Mouse (Mus musculus) limb, embryonic 15.5 days (tissue): ENCODE measurements around the gene Kctd19. TPM values are rescaled to one million over a fixed set of nuclear protein-coding genes. Genes with fewer than 3 reads are reported as not detected.

Experiments used
- ATAC-seq: fragments of 200-750 bp; cut with Nextera tagmentation; 2 replicates; pipeline ENCODE4 v1.8.0; 2017; ENCODE audit warnings: low read depth, moderate TSS enrichment; ENCODE audit not compliant: insufficient number of reproducible peaks, low FRiP score, low TSS enrichment
- H3K27ac ChIP-seq: fragments of 300-500 bp; sonication (generic); 2 replicates; pipeline ENCODE4 v1.5.1; 2015; ENCODE audit warnings: moderate library complexity, mild to moderate bottlenecking, inconsistent platforms
- H3K27me3 ChIP-seq: fragments of 300-500 bp; sonication (generic); 2 replicates; pipeline ENCODE4 v1.6.1; 2015; ENCODE audit warnings: inconsistent platforms
- H3K36me3 ChIP-seq: fragments of 300-500 bp; sonication (generic); 2 replicates; pipeline ENCODE4 v1.6.1; 2015; ENCODE audit warnings: inconsistent platforms
- H3K4me1 ChIP-seq: fragments of 300-500 bp; sonication (generic); 2 replicates; pipeline ENCODE4 v1.6.1; 2015; ENCODE audit warnings: inconsistent platforms
- H3K4me2 ChIP-seq: fragments of 300-500 bp; sonication (generic); 2 replicates; pipeline ENCODE4 v1.6.1; 2015; ENCODE audit warnings: mild to moderate bottlenecking, inconsistent platforms
- H3K4me3 ChIP-seq: fragments of 300-500 bp; sonication (generic); 2 replicates; pipeline ENCODE4 v1.5.1; 2015; ENCODE audit warnings: mild to moderate bottlenecking, inconsistent platforms
- H3K9ac ChIP-seq: fragments of 300-500 bp; sonication (generic); 2 replicates; pipeline ENCODE4 v1.6.1; 2015; ENCODE audit warnings: inconsistent platforms
- H3K9me3 ChIP-seq: fragments of 300-500 bp; sonication (generic); 2 replicates; pipeline ENCODE4 v1.6.1; 2016; ENCODE audit warnings: inconsistent platforms
- WGBS: fragments of 180-500 bp; shearing (Covaris S2); methylation state at CpG from one replicate; pipeline ENCODE4 v1.1.7; 2015; 5-methylcytosine and 5-hydroxymethylcytosine counted together
- polyA plus RNA-seq: library from polyadenylated mRNA; unstranded; fragments of >200 nt; fragmentation: Nextera tagmentation; extraction: Ambion mirVana; gene quantifications from 2 replicates; pipeline ENCODE4 v1.2.1, GENCODE M21; 2015

Gene Kctd19
- polyA plus RNA-seq, 1 experiment from 2014 or later: not detected

- no peak overlapping the region; the same call in 1 of the 2 replicates for H3K27ac ChIP-seq
- H3K36me3 ChIP-seq: peaks cover 12% of the 10 kb centered on the region
- no peak for ATAC-seq
- no peaks in the 10 kb centered on the region for H3K9me3 ChIP-seq
- no peak overlapping the region for H3K4me3 ChIP-seq
- no peak overlapping the region for H3K4me2 ChIP-seq
- peaks cover 31% of the 10 kb centered on the region for H3K4me1 ChIP-seq
- 62% methylated on average over 4 of the region's 4 CpGs for WGBS
- H3K27me3 ChIP-seq: no peaks in the 10 kb centered on the region
- H3K9ac ChIP-seq: no peak overlapping the region
Observed at GRCm38 (mm10) chr8:105354549-105354948, 58.8 kb downstream of the Kctd19 start.

GRCm38 (mm10) chr8:105353583-105354135 is 59.6 kb downstream of the Kctd19 start:
- no peak for ATAC-seq
- no peak overlapping the region for H3K9ac ChIP-seq

GRCm38 (mm10) chr8:105350186-105350585 is 63.1 kb downstream of the Kctd19 start:
- Histone ChIP-seq H3K36me3 (no peaks in the 10 kb centered on the region), H3K4me3 (peak overlapping the region; percentile 61), H3K27me3 (no peaks in the 10 kb centered on the region), H3K27ac (no peak overlapping the region), H3K4me2 (peak overlapping the region; percentile 98), H3K9me3 (no peaks in the 10 kb centered on the region), H3K4me1 (peaks cover 54% of the 10 kb centered on the region), H3K9ac (no peak overlapping the region)
- 32% methylated on average over 7 of the region's 7 CpGs for WGBS
- no peak for ATAC-seq

More at GRCm38 (mm10) chr8:105353583-105354135, 59.6 kb downstream of the Kctd19 start:
- H3K4me2 ChIP-seq: no peak overlapping the region
- H3K4me3 ChIP-seq: no peak overlapping the region
- no peak overlapping the region for H3K27ac ChIP-seq
- peaks cover 12% of the 10 kb centered on the region for H3K36me3 ChIP-seq
- no peaks in the 10 kb centered on the region for H3K27me3 ChIP-seq
- H3K4me1 ChIP-seq: peaks cover 32% of the 10 kb centered on the region
- 63% methylated on average over 8 of the region's 8 CpGs for WGBS
- no peaks in the 10 kb centered on the region for H3K9me3 ChIP-seq

DNA sequence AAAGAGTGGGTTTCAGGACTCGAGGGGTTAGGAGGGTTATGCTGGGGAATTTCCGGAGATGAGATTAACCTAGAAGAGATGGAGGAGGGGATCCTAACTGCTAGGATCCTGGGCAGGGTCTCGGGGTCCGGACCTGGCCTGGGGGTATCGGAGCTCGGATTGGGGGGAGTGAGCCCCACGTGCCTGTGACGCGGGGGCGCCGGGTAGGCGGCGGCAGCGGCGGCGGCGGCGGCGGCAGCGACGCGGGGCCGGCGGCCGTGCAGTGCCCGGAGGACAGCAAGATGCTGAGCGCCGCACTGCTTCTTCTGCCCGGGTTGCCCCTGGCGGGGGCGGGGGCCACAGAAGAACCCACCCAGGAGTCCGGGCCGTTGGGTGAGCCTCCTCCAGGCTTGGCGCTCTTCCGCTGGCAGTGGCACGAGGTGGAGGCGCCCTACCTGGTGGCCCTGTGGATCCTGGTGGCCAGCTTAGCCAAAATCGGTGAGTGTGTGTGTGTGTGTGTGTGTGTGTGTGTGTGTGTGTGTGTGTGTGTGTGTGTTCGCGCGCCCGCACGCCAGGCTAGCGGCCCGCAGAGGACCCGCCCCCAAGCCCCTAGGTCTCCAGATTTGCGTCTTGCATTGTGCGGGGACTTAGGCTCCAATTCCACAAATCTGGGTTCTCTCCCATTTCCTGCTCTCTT is 64.1 kb downstream of the Kctd19 start:
- H3K9me3 ChIP-seq: no peaks in the 10 kb centered on the region
- 1% methylated on average over 41 of the region's 48 CpGs for WGBS
- no peaks in the 10 kb centered on the region for H3K36me3 ChIP-seq
- peak overlapping the region; percentile 67 for H3K9ac ChIP-seq
- peak overlapping the region; percentile 98 for H3K4me2 ChIP-seq
- H3K27ac ChIP-seq: peak overlapping the region; percentile 82
- ATAC-seq: no peak
- no peaks in the 10 kb centered on the region for H3K27me3 ChIP-seq
- H3K4me3 ChIP-seq: peak overlapping the region; percentile 61
- peaks cover 53% of the 10 kb centered on the region for H3K4me1 ChIP-seq

GRCm38 (mm10) chr8:105348450-105349095 is 64.7 kb downstream of the Kctd19 start, which contains the start of gene Slc9a5:
Gene Slc9a5 (plus strand): TSS chr8:105348843.
- Histone ChIP-seq H3K9ac (peak within 1 kb of the TSS; percentile 67), H3K4me2 (peak within 1 kb of the TSS; percentile 98), H3K9me3 (no peaks in the 10 kb centered on the region), H3K27ac (peak within 1 kb of the TSS; percentile 85), H3K4me1 (peaks cover 52% of the 10 kb centered on the region), H3K36me3 (no peaks in the 10 kb centered on the region), H3K4me3 (peak within 1 kb of the TSS; percentile 61), H3K27me3 (no peaks in the 10 kb centered on the region)
- no peak for ATAC-seq
- 0% methylated on average over 34 of the region's 34 CpGs for WGBS

DNA sequence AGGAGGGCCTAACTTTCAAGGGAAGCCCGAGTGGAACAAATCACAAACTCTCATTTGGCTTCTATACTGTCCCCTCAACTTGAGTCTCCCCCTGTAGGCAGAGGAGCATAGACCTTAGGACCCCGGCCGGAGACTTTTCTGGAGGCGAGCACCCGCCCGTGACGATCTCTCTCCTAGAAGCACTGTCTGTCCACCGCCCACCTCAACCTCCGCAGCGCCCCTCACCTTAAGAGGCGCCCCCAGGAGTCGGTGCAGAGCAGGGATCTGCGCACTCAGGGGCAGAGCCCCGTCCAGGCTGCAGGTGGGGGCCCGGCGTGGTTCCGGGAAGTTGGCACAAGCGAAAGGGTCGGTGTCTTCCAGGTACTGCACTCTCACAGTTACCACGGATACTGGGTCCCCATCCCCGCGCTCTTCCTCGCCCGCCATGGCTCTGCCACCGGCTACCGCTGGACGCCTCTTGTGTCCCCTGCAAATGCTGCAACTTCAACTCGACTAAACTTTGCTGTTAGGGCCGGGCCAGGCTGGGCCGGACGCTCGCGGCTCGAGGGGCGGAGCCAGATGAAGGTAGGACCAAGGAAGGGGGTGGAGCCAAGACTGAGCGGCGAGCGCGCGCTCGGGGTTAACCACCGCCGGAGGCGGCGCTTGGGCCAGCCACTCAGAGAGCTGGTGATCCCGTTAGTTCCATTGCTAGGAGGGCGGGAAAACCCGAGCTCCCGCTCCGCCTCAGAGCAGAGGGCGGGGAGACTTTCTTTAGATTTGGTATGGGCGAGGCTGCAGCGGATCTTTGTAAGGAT is 65.7 kb downstream of the Kctd19 start, which contains the start of gene Fhod1:
Fhod1 (minus strand) TSS at position 526 of the 794 bp plus-strand sequence.
- Histone ChIP-seq H3K4me2 (peak within 1 kb of the TSS; percentile 98), H3K27ac (peak within 1 kb of the TSS; percentile 85), H3K9ac (peak within 1 kb of the TSS; percentile 67), H3K4me3 (peak within 1 kb of the TSS; percentile 61), H3K4me1 (peaks cover 51% of the 10 kb centered on the region), H3K27me3 (no peaks in the 10 kb centered on the region), H3K36me3 (no peaks in the 10 kb centered on the region), H3K9me3 (no peaks in the 10 kb centered on the region)
- WGBS: under 1% methylated on average over 53 of the region's 53 CpGs
- ATAC-seq: peak; percentile 91

DNA sequence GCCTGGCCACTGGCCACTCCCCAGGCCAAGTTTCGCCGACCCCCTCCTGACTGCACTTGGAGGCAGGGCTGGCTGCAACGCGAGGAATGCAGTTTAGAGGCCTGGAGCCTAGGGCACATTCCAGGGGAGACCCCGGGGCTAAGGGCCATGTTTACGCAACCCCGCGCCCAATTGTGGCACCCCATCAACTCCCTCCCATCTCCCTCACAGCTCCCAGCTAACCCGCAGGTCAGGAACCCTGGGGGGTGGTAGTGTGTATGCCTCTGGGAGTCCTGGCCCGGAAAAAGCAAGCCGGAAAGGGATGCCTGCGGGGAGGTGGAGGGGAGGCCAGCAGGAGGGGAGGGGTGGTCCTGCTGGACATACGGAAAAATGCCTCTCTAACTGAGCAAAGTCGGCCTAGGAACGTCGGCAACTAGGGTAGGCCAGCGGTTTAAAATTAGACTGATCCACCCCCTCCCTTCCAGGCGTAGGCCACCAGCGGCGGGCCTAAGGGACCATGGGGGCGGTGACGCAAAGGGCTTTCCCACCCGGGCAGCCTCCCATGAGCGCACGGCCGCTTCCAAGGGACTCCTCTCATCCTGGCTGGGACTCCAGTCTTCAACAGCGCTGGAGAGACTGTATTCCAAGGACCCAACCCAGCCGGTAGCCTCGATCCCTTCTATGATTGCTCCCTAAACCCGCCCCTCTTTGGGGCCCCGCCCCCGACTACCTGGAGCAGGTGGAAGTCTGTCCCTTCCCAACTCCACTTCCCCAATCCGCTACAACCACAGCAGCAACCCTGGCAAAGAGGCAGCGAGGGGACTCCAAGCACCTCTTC is 66.5 kb downstream of the Kctd19 start:
- ATAC-seq: peak; percentile 0; the same call in 1 of the 2 replicates
- Histone ChIP-seq H3K4me1 (peaks cover 51% of the 10 kb centered on the region), H3K9me3 (no peaks in the 10 kb centered on the region), H3K4me3 (peak overlapping the region; percentile 61), H3K27ac (peak overlapping the region; percentile 85), H3K36me3 (no peaks in the 10 kb centered on the region), H3K4me2 (peak overlapping the region; percentile 98), H3K27me3 (no peaks in the 10 kb centered on the region), H3K9ac (peak overlapping the region; percentile 60)
- WGBS: 3% methylated on average over 34 of the region's 34 CpGs

GRCm38 (mm10) chr8:105345061-105345975 is 68.0 kb downstream of the Kctd19 start:
- peak overlapping the region; percentile 22 for H3K27ac ChIP-seq
- no peak overlapping the region for H3K4me3 ChIP-seq
- no peak overlapping the region for H3K9ac ChIP-seq
- H3K9me3 ChIP-seq: no peaks in the 10 kb centered on the region
- no peak for ATAC-seq
- no peaks in the 10 kb centered on the region for H3K36me3 ChIP-seq
- no peak overlapping the region for H3K4me2 ChIP-seq
- no peaks in the 10 kb centered on the region for H3K27me3 ChIP-seq
- peaks cover 54% of the 10 kb centered on the region for H3K4me1 ChIP-seq
- WGBS: 51% methylated on average over 7 of the region's 7 CpGs

DNA sequence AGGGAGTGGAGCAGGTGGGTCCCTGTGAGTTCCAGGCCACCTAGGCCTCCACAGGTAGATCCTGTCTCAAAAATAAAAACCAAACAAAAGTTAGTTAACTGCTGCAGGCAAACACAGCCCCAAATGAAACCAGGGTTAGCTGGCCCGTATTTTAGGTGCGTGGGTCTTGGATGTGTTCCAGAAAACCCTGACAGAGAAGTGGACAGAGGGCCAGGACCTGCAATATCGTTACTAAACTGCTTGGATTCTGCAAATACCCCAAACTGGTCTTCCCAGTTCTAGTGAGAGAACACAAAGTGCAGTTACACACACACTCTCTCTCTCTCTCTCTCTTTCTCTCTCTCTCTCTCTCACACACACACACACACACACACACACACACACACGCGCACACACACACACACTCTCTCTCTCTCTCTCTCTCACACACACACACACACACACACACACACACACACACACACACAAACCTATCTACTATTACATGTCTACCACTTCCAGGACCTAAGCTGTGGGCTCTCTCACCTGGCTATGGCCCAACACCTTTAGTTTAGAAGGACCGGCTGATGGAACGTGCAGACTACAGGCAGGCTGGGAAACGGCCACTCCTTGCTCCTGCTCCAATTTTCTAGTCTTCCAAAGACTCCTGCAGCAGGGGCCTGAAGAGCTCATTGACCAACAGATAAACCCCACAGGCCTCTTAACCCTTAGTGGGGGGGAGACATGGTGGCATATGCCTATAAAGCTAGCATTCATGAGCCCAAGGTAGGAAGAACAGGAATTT is 69.3 kb downstream of the Kctd19 start:
- no peak overlapping the region for H3K4me2 ChIP-seq
- 67% methylated on average over 8 of the region's 8 CpGs for WGBS
- no peak for ATAC-seq
- peaks cover 47% of the 10 kb centered on the region for H3K4me1 ChIP-seq
- H3K4me3 ChIP-seq: no peak overlapping the region
- H3K36me3 ChIP-seq: no peaks in the 10 kb centered on the region
- no peak overlapping the region for H3K9ac ChIP-seq
- no peaks in the 10 kb centered on the region for H3K27me3 ChIP-seq
- no peaks in the 10 kb centered on the region for H3K9me3 ChIP-seq
- no peak overlapping the region; the same call in 1 of the 2 replicates for H3K27ac ChIP-seq

DNA sequence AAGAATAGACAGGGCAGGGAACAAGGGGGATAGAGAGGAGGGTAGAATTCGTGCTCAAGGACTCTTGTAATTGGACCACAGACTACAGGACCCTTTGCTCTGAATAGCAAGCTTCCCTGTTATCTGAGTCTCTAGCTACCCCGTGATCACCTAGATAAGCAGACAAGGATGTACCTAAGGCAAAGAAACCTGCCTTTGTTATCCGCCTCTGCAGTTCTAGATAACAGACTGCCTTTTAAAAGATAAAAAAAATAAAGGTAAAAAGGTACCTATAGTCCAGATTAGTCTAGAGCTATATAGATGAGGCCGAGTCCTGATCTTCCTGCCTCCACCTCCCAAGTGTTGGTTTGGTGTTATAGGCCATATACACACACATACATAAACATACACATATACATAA is 70.5 kb downstream of the Kctd19 start:
- ATAC-seq: no peak
- no peak overlapping the region for H3K27ac ChIP-seq

More for the DNA sequence above, 70.5 kb downstream of the Kctd19 start:
- no peak overlapping the region for H3K9ac ChIP-seq
- H3K9me3 ChIP-seq: no peaks in the 10 kb centered on the region
- no peak overlapping the region for H3K4me2 ChIP-seq
- no peak overlapping the region for H3K4me3 ChIP-seq
- no peaks in the 10 kb centered on the region for H3K27me3 ChIP-seq
- peaks cover 7% of the 10 kb centered on the region for H3K36me3 ChIP-seq
- peaks cover 45% of the 10 kb centered on the region for H3K4me1 ChIP-seq
- 85% methylated on average over 4 of the region's 4 CpGs for WGBS
